Mouse (Mus musculus) embryonic facial prominence, embryonic 12.5 days (tissue): ENCODE measurements around the gene Nnat. TPM values are rescaled to one million over a fixed set of nuclear protein-coding genes. Genes with fewer than 3 reads are reported as not detected.
A peak's percentile ranks its signal among the peaks of the same experiment; 100 is the strongest.
"Not testable (repeated sequence)": the region's sequence is repeated elsewhere in the genome, so short reads cannot be mapped to it uniquely, and the experiment has no call there.

Experiments used
- ATAC-seq: fragments of 200-750 bp; cut with Nextera tagmentation; 2 replicates; pipeline ENCODE4 v1.8.0; 2017; ENCODE audit not compliant: insufficient number of reproducible peaks, insufficient read depth, low FRiP score, low TSS enrichment
- H3K27ac ChIP-seq: fragments of 300-500 bp; sonication (generic); 2 replicates; pipeline ENCODE4 v1.5.1; 2016; ENCODE audit warnings: mild to moderate bottlenecking
- H3K27me3 ChIP-seq: fragments of 300-500 bp; sonication (generic); 2 replicates; pipeline ENCODE4 v1.6.1; 2016; ENCODE audit warnings: mild to moderate bottlenecking, moderate library complexity
- H3K36me3 ChIP-seq: fragments of 300-500 bp; sonication (generic); 2 replicates; pipeline ENCODE4 v1.6.1; 2016; ENCODE audit warnings: mild to moderate bottlenecking
- H3K4me1 ChIP-seq: fragments of 300-500 bp; sonication (generic); 2 replicates; pipeline ENCODE4 v1.6.1; 2016
- H3K4me2 ChIP-seq: fragments of 300-500 bp; sonication (generic); replicated peaks from 2 replicates; pipeline ENCODE4 v1.6.1; 2016; ENCODE audit warnings: mild to moderate bottlenecking, moderate library complexity
- H3K4me3 ChIP-seq: fragments of 300-500 bp; sonication (generic); 2 replicates; pipeline ENCODE4 v1.5.1; 2016; ENCODE audit warnings: mild to moderate bottlenecking
- H3K9ac ChIP-seq: fragments of 300-500 bp; sonication (generic); 2 replicates; pipeline ENCODE4 v1.6.1; 2016; ENCODE audit warnings: mild to moderate bottlenecking, moderate library complexity
- H3K9me3 ChIP-seq: fragments of 300-500 bp; sonication (generic); 2 replicates; pipeline ENCODE4 v1.6.1; 2016; ENCODE audit warnings: mild to moderate bottlenecking, moderate library complexity
- WGBS: fragments of 180-500 bp; shearing (Covaris S2); methylation state at CpG from one replicate; pipeline ENCODE4 v1.1.7; 2016; 5-methylcytosine and 5-hydroxymethylcytosine counted together
- polyA plus RNA-seq: library from polyadenylated mRNA; unstranded; fragments of >200 nt; fragmentation: Nextera tagmentation; extraction: Ambion mirVana; gene quantifications from 2 replicates; pipeline ENCODE4 v1.2.1, GENCODE M21; 2016

The Nnat gene
- polyA plus RNA-seq, 1 experiment from 2014 or later, result 1,910 TPM

- H3K9me3 ChIP-seq, result 0 out of 2 replicates have a peak, but pooled peaks cover under 1% of the 10 kb centered on the region
- H3K27ac ChIP-seq, result 0 out of 2 replicates have a peak overlapping the region, but pooled peaks have one; percentile 20
- H3K27me3 ChIP-seq, result no peaks in the 10 kb centered on the region
- peak overlapping the region; percentile 97; the same call in 1 of the 2 replicates for H3K9ac ChIP-seq
- H3K36me3 ChIP-seq, result peaks cover 18% of the 10 kb centered on the region
- ATAC-seq, result no peak
- H3K4me3 ChIP-seq, result peak overlapping the region; percentile 84
- H3K4me1 ChIP-seq, result peaks cover 25% of the 10 kb centered on the region
- WGBS, result 86% methylated on average over 11 of the region's 11 CpGs
- peak overlapping the region; percentile 79 for H3K4me2 ChIP-seq
Observed at GRCm38 (mm10) chr2:157567235-157567961, 7.5 kb downstream of the Nnat start.

- 16% methylated on average over 2 of the region's 2 CpGs for WGBS
- no peak for ATAC-seq
- H3K9me3 ChIP-seq, result no peaks in the 10 kb centered on the region
- no peaks in the 10 kb centered on the region for H3K27me3 ChIP-seq
- no peak overlapping the region for H3K4me2 ChIP-seq
- H3K4me1 ChIP-seq, result peaks cover 22% of the 10 kb centered on the region
- H3K9ac ChIP-seq, result no peak overlapping the region
- no peak overlapping the region for H3K27ac ChIP-seq
- H3K36me3 ChIP-seq, result peaks cover 4% of the 10 kb centered on the region
- H3K4me3 ChIP-seq, result no peak overlapping the region
Observed at GRCm38 (mm10) chr2:157568881-157569280, 9.0 kb downstream of the Nnat start.

GRCm38 (mm10) chr2:157569796-157570485, 10.1 kb downstream of the Nnat start:
- no peak overlapping the region for H3K4me2 ChIP-seq
- H3K4me1 ChIP-seq, result peaks cover 15% of the 10 kb centered on the region
- no peak for ATAC-seq
- H3K4me3 ChIP-seq, result no peak overlapping the region
- no peaks in the 10 kb centered on the region for H3K27me3 ChIP-seq
- H3K36me3 ChIP-seq, result no peaks in the 10 kb centered on the region
- H3K9me3 ChIP-seq, result no peaks in the 10 kb centered on the region
- no peak overlapping the region for H3K9ac ChIP-seq
- no peak overlapping the region for H3K27ac ChIP-seq
- WGBS, result 65% methylated on average over 9 of the region's 9 CpGs

- H3K27ac ChIP-seq, result no peak within 1 kb of the TSS
- no peak for ATAC-seq
Observed at GRCm38 (mm10) chr2:157571224-157571832, 11.4 kb downstream of the Nnat start, which contains the start of gene Blcap. Gene Blcap, minus strand, starts transcription at chr2:157571274.

GRCm38 (mm10) chr2:157572786-157573185, 12.9 kb downstream of the Nnat start:
- H3K4me1 ChIP-seq, result 0 out of 2 replicates have a peak, but pooled peaks cover 3% of the 10 kb centered on the region
- H3K4me2 ChIP-seq, result no peak overlapping the region
- H3K4me3 ChIP-seq, result no peak overlapping the region
- no peak overlapping the region for H3K27ac ChIP-seq
- H3K36me3 ChIP-seq, result no peaks in the 10 kb centered on the region
- H3K9ac ChIP-seq, result no peak overlapping the region
- H3K9me3 ChIP-seq, result no peaks in the 10 kb centered on the region
- 72% methylated on average over 2 of the region's 2 CpGs for WGBS
- no peaks in the 10 kb centered on the region for H3K27me3 ChIP-seq
- ATAC-seq, result no peak

More at GRCm38 (mm10) chr2:157571224-157571832, 11.4 kb downstream of the Nnat start, which contains the start of gene Blcap:
- no peak within 1 kb of the TSS for H3K4me3 ChIP-seq
- WGBS, result 12% methylated on average over 6 of the region's 6 CpGs
- H3K9me3 ChIP-seq, result no peaks in the 10 kb centered on the region
- H3K27me3 ChIP-seq, result no peaks in the 10 kb centered on the region
- peaks cover 11% of the 10 kb centered on the region for H3K4me1 ChIP-seq
- no peaks in the 10 kb centered on the region for H3K36me3 ChIP-seq
- no peak within 1 kb of the TSS for H3K9ac ChIP-seq
- no peak within 1 kb of the TSS for H3K4me2 ChIP-seq

GRCm38 (mm10) chr2:157585351-157585750, 25.5 kb downstream of the Nnat start:
- not testable (repeated sequence) for ATAC-seq, H3K4me1 ChIP-seq, H3K4me3 ChIP-seq, H3K27ac ChIP-seq, H3K27me3 ChIP-seq, H3K9me3 ChIP-seq, H3K4me2 ChIP-seq, H3K9ac ChIP-seq, H3K36me3 ChIP-seq
- 21% methylated on average over 7 of the region's 7 CpGs for WGBS

- Histone ChIP-seq H3K4me1 (no peaks in the 10 kb centered on the region), H3K4me3 (no peak overlapping the region), H3K9me3 (no peaks in the 10 kb centered on the region), H3K27ac (no peak overlapping the region), H3K4me2 (no peak overlapping the region), H3K9ac (no peak overlapping the region), H3K27me3 (no peaks in the 10 kb centered on the region), H3K36me3 (no peaks in the 10 kb centered on the region)
- ATAC-seq, result no peak
- 66% methylated on average over 22 of the region's 22 CpGs for WGBS
Observed at GRCm38 (mm10) chr2:157596876-157597566, 37.1 kb downstream of the Nnat start.

GRCm38 (mm10) chr2:157601435-157601839, 41.6 kb downstream of the Nnat start:
- Histone ChIP-seq H3K27me3 (no peaks in the 10 kb centered on the region), H3K9me3 (no peaks in the 10 kb centered on the region), H3K27ac (no peak overlapping the region), H3K4me2 (no peak overlapping the region), H3K4me3 (no peak overlapping the region), H3K36me3 (no peaks in the 10 kb centered on the region), H3K4me1 (no peaks in the 10 kb centered on the region), H3K9ac (no peak overlapping the region)
- WGBS, result 69% methylated on average over 6 of the region's 6 CpGs
- ATAC-seq, result no peak

- no peak; the same call in 1 of the 2 replicates for ATAC-seq
- no peaks in the 10 kb centered on the region for H3K36me3 ChIP-seq
- H3K27me3 ChIP-seq, result no peaks in the 10 kb centered on the region
- H3K4me1 ChIP-seq, result peaks cover 12% of the 10 kb centered on the region
- H3K9me3 ChIP-seq, result no peaks in the 10 kb centered on the region
- no peak overlapping the region for H3K9ac ChIP-seq
- no peak overlapping the region for H3K4me2 ChIP-seq
- no peak overlapping the region for H3K27ac ChIP-seq
- 7% methylated on average over 18 of the region's 18 CpGs for WGBS
- no peak overlapping the region for H3K4me3 ChIP-seq
Observed at GRCm38 (mm10) chr2:157605025-157605675, 45.3 kb downstream of the Nnat start.

GRCm38 (mm10) chr2:157607542-157608236, 47.8 kb downstream of the Nnat start:
- 51% methylated on average over 9 of the region's 9 CpGs for WGBS
- Histone ChIP-seq H3K36me3 (no peaks in the 10 kb centered on the region), H3K9ac (no peak overlapping the region; the same call in 1 of the 2 replicates), H3K9me3 (no peaks in the 10 kb centered on the region), H3K4me3 (no peak overlapping the region), H3K4me1 (peaks cover 12% of the 10 kb centered on the region), H3K4me2 (no peak overlapping the region), H3K27me3 (peaks cover 3% of the 10 kb centered on the region; the same call in 1 of the 2 replicates), H3K27ac (peak overlapping the region; percentile 50; the same call in 1 of the 2 replicates)
- ATAC-seq, result no peak
